Mouse (Mus musculus) intestine, postnatal 0 days (tissue): Measurements from ENCODE around the gene Mfsd4b1. TPM values are rescaled to one million over a fixed set of nuclear protein-coding genes. Genes with fewer than 3 reads are reported as not detected.
A peak's percentile ranks its signal among the peaks of the same experiment; 100 is the strongest.

Source experiments
- ATAC-seq: fragments of 200-750 bp; cut with Nextera tagmentation; 2 replicates; pipeline ENCODE4 v1.8.0; 2017; ENCODE audit warnings: mild to moderate bottlenecking, moderate TSS enrichment, moderate library complexity
- H3K27ac ChIP-seq: fragments of 300-500 bp; sonication (generic); 2 replicates; pipeline ENCODE4 v1.5.1; 2014; ENCODE audit warnings: mild to moderate bottlenecking, low read depth, low read length, moderate library complexity
- H3K27me3 ChIP-seq: fragments of 300-500 bp; sonication (generic); replicated peaks from 2 replicates; pipeline ENCODE4 v1.6.1; 2014; ENCODE audit warnings: low read length, mixed read lengths; ENCODE audit not compliant: control insufficient read depth, insufficient read depth
- H3K36me3 ChIP-seq: fragments of 300-500 bp; sonication (generic); 2 replicates; pipeline ENCODE4 v1.6.1; 2014; ENCODE audit warnings: mild to moderate bottlenecking, moderate library complexity; ENCODE audit not compliant: control insufficient read depth, insufficient read depth
- H3K4me1 ChIP-seq: fragments of 300-500 bp; sonication (generic); replicated peaks from 2 replicates; pipeline ENCODE4 v1.6.1; 2014; ENCODE audit warnings: antibody characterized with exemption, low read length, mixed read lengths; ENCODE audit not compliant: control insufficient read depth, insufficient read depth
- H3K4me2 ChIP-seq: fragments of 300-500 bp; sonication (generic); replicated peaks from 2 replicates; pipeline ENCODE4 v1.6.1; 2014; ENCODE audit warnings: low read depth, mild to moderate bottlenecking, moderate library complexity
- H3K4me3 ChIP-seq: fragments of 300-500 bp; sonication (generic); 2 replicates; pipeline ENCODE4 v1.5.1; 2014; ENCODE audit warnings: low read depth, low read length
- H3K9ac ChIP-seq: fragments of 300-500 bp; sonication (generic); 2 replicates; pipeline ENCODE4 v1.6.1; 2014; ENCODE audit warnings: mild to moderate bottlenecking, low read depth, low read length
- H3K9me3 ChIP-seq: fragments of 300-500 bp; sonication (generic); 2 replicates; pipeline ENCODE4 v1.6.1; 2016; ENCODE audit warnings: mixed run types; ENCODE audit not compliant: control insufficient read depth
- CTCF ChIP-seq: sonication (generic); IDR thresholded peaks from 2 replicates; pipeline ENCODE4 v1.5.1; 2016; ENCODE audit warnings: low read depth, mild to moderate bottlenecking, control low read depth, antibody characterized with exemption, moderate library complexity
- WGBS: fragments of 180-500 bp; shearing (Covaris S2); extraction: QIAGEN DNeasy Blood & Tissue Kit; methylation state at CpG from one replicate; pipeline ENCODE4 v1.1.7; 2014; 5-methylcytosine and 5-hydroxymethylcytosine counted together
- polyA plus RNA-seq: library from polyadenylated mRNA; unstranded; fragments of >200 nt; fragmentation: Nextera tagmentation; extraction: Ambion mirVana; gene quantifications from 2 replicates; pipeline ENCODE4 v1.2.1, GENCODE M21; 2015

The Mfsd4b1 gene
- polyA plus RNA-seq: 8.4 TPM in 2 replicates

DNA sequence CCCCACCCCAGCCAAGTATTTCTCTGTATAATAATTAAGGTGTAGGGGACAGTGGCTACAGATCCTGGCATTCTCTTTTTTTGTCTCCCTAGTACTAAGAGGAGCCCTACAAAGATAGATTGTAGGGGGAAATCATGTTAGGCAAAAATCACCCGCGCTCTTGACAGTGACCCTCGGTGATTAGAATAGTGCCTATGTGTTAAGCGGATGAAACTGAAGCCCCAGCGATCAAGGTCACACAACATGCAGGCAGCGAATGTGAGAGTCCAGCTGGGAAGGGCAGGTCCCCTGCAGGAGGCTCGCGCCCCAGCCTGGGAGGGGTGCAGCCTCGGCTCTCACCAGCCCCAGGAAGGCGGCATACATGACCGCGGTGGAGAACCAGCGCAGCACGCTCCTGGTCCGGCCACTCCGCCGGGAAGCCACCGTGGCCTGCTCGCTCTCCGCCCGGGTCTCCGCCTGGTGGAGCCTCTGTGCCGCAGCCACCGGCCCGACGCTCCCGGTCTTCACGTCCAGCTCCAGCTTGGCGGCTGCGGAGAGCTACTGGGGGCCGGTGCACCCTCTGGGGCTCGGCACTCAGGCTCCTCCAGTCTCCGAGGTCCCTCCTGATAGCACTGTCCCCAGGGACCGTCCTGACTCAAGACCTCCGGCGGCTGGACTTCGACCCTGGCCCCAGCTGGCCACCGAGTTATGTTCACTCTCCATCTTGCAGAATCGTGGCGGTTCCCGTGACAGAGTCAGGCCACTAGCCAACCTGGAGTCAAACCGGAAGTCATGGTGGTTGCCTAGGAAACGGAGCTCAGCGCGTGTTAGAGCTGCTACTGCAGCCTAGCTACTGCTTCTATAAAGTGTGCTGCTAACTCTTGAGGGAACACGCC is at the start of gene Mfsd4b1:
Mfsd4b1 (minus strand) TSS at position 715 of the 875 bp plus-strand sequence.
- WGBS: 1% methylated on average over 46 of the region's 46 CpGs
- H3K27me3 ChIP-seq: 0 out of 2 replicates have a peak, but pooled peaks cover 2% of the 10 kb centered on the region
- no peaks in the 10 kb centered on the region for H3K9me3 ChIP-seq
- peak within 1 kb of the TSS; percentile 59; the same call in 1 of the 2 replicates for H3K9ac ChIP-seq
- peak within 1 kb of the TSS; percentile 64 for H3K4me3 ChIP-seq
- peak within 1 kb of the TSS; percentile 95 for H3K4me2 ChIP-seq
- peak; percentile 93 for ATAC-seq
- H3K36me3 ChIP-seq: no peaks in the 10 kb centered on the region
- peak within 1 kb of the TSS; percentile 78 for H3K27ac ChIP-seq
- H3K4me1 ChIP-seq: no peaks in the 10 kb centered on the region; the same call in 1 of the 2 replicates
- TF ChIP-seq CTCF: peak; percentile 52

DNA sequence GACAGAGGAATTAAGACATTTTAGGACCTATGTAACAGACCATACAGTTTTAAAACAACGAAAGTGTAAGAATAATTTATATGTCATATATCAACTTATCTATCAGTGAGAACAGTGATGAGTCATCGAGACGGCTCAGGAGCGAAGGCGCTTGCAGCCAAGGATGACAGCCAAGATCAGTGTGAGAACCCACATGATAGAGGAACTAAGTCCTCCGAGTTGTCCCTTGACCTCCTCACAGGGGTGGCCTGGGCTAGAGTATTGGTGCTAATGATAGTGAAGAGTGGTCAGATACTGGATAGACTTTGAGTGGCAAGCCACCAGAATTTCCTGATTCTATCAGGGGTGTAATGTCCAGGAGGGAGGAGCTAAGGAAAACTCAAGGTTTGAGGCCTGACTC is 48.5 kb upstream of the Mfsd4b1 start:
- peak; percentile 67 for ATAC-seq

DNA sequence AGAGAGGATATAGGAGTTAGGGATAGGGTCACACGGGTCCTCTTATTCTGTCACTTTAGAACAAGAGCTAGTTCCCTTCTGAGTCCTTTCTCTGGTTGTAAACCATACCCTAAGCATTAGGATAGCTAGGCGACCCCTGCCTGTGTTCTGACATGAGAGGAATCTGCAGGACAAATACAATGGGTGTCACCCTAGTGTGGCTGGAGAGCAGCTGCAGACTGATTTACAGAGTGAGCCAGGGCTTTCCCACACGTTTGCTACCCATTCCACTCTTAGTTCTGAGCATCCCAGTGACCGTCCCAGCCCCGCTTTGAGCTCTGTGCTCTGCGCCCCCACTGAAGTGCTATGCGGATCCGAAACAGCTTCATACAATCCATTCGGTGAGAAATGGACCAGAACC is 45.6 kb upstream of the Mfsd4b1 start:
- 77% methylated on average over 9 of the region's 9 CpGs for WGBS
- Histone ChIP-seq H3K27me3 (no peaks in the 10 kb centered on the region), H3K4me3 (no peak overlapping the region), H3K36me3 (no peaks in the 10 kb centered on the region), H3K27ac (peak overlapping the region; percentile 62), H3K9me3 (no peaks in the 10 kb centered on the region), H3K4me1 (peaks cover 8% of the 10 kb centered on the region; the same call in 1 of the 2 replicates), H3K4me2 (no peak overlapping the region), H3K9ac (no peak overlapping the region)
- TF ChIP-seq CTCF: no peak
- no peak for ATAC-seq

More for the DNA sequence above, 48.5 kb upstream of the Mfsd4b1 start:
- H3K4me1 ChIP-seq: peaks cover 12% of the 10 kb centered on the region; the same call in 1 of the 2 replicates
- H3K27ac ChIP-seq: peak overlapping the region; percentile 10
- no peaks in the 10 kb centered on the region for H3K9me3 ChIP-seq
- 32% methylated on average over 6 of the region's 6 CpGs for WGBS
- TF ChIP-seq CTCF: no peak
- no peaks in the 10 kb centered on the region for H3K36me3 ChIP-seq
- no peaks in the 10 kb centered on the region for H3K27me3 ChIP-seq
- no peak overlapping the region for H3K4me3 ChIP-seq
- no peak overlapping the region for H3K9ac ChIP-seq
- H3K4me2 ChIP-seq: no peak overlapping the region

DNA sequence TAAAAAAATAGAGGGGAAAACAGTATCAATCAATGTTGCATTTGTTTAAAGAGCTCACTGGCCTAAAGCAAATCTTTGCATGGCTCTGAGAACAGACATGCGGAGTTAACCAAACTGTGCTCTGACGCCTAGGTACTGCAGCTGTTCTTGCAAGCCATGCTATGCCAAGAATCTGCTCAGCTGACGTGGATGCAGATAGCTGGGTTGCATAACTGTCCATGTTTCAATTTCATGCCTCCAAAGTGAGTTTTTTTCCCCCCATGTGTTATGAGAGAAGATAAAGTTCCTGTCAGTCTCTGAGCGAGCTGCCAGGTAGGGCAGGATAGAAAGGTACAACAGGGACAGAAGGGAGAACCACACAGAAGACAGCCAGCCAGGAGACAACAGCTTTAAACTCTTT is 44.2 kb upstream of the Mfsd4b1 start:
- TF ChIP-seq CTCF: no peak
- Histone ChIP-seq H3K36me3 (no peaks in the 10 kb centered on the region), H3K9ac (no peak overlapping the region), H3K27ac (0 out of 2 replicates have a peak overlapping the region, but pooled peaks have one; percentile 17), H3K4me3 (no peak overlapping the region), H3K9me3 (no peaks in the 10 kb centered on the region), H3K27me3 (no peaks in the 10 kb centered on the region), H3K4me2 (no peak overlapping the region), H3K4me1 (peaks cover 8% of the 10 kb centered on the region; the same call in 1 of the 2 replicates)
- ATAC-seq: no peak
- 37% methylated on average over 4 of the region's 4 CpGs for WGBS

DNA sequence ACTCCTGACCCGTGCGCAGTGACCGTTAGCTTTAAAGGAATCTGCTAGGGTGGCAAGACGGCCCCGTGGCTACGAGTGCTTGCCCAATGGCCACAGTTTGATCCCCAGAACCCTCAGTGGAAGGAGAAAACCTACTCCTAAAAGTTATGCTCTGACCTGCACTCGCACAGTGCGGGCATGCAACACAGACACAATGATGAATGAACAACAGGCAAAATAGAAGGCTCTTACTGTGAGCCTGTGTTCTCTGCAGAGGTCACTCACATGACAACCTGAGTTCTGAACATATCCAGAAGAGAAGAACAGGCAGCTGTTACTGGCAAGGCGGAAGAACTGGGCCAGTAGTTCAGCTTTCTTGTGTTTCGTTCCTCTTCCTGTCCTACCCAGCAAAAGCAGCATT is 43.5 kb upstream of the Mfsd4b1 start:
- Histone ChIP-seq H3K27ac (no peak overlapping the region), H3K9ac (no peak overlapping the region), H3K27me3 (no peaks in the 10 kb centered on the region), H3K4me1 (peaks cover 8% of the 10 kb centered on the region; the same call in 1 of the 2 replicates), H3K36me3 (no peaks in the 10 kb centered on the region), H3K4me2 (no peak overlapping the region), H3K9me3 (no peaks in the 10 kb centered on the region), H3K4me3 (no peak overlapping the region)
- no peak for TF ChIP-seq CTCF
- WGBS: 76% methylated on average over 10 of the region's 10 CpGs
- no peak for ATAC-seq

DNA sequence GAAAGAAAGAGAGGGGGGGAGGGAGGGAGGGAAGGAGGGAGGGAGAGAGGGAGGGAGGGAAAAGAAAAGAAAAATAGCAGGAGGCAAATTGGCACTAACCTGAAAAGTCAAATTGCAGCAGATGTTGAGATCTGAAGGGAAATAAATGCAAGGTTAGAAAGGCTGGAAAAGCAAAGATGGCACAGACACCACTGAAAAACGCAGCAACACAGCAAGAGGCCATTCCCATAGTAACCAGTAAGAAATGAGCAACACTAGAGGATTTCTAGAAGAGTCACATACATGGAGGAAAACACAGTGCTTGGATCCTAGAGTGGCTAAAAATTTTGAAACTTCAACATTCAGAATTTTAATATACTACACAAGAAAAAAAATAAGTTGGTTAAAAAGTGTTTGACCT is 42.5 kb upstream of the Mfsd4b1 start:
- no peaks in the 10 kb centered on the region for H3K9me3 ChIP-seq
- H3K4me1 ChIP-seq: peaks cover 8% of the 10 kb centered on the region; the same call in 1 of the 2 replicates
- no peak overlapping the region for H3K4me2 ChIP-seq
- WGBS: 68% methylated on average over 1 of the region's 1 CpGs
- no peak overlapping the region for H3K4me3 ChIP-seq
- H3K27me3 ChIP-seq: no peaks in the 10 kb centered on the region
- no peak overlapping the region for H3K9ac ChIP-seq
- no peaks in the 10 kb centered on the region for H3K36me3 ChIP-seq
- no peak for ATAC-seq
- H3K27ac ChIP-seq: no peak overlapping the region
- no peak for TF ChIP-seq CTCF
